Mouse (Mus musculus): ENCODE measurements around the gene Pde5a.

DNA sequence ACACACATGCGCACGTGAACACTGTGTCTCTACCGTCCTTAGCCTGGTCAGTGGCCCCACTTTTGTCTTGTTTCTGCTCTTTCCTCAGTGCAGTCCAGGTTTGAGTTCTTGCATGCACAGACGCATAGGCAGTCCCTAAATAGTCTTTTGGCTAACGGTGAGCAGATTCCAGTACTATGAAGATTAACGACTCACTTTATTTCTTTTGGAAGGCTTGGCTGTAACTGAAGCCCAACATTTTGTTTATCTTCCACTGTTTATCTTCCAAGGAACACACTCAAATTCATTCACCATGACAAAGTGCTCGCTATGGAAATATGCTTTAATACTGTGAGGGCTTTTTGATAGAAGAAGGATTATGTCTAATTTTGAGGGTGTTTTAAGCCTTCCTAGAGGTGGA lies 43.9 kb upstream of the Pde5a start:
- TF ChIP-seq CTCF (IDR thresholded peaks at IDR 0.05), result no peak
- TF ChIP-seq EP300 (IDR thresholded peaks at IDR 0.05), result no peak
